Mouse (Mus musculus) bone marrow macrophage, adult 2 months (primary cell): Measurements from ENCODE around the gene Atp2a3. TPM values are rescaled to one million over a fixed set of nuclear protein-coding genes. Genes with fewer than 3 reads are reported as not detected.

Experiments used
- H3K27ac ChIP-seq: 2 replicates; pipeline ENCODE4 v1.5.1; 2012; ENCODE audit warnings: low read depth, low read length; ENCODE audit not compliant: insufficient read depth
- H3K4me1 ChIP-seq: 2 replicates; pipeline ENCODE4 v1.6.1; 2012; ENCODE audit warnings: low read length; ENCODE audit not compliant: control insufficient read depth, insufficient read depth
- H3K4me3 ChIP-seq: 2 replicates; pipeline ENCODE4 v1.5.1; 2012; ENCODE audit warnings: mild to moderate bottlenecking, low read length, moderate library complexity; ENCODE audit not compliant: insufficient read depth
- CTCF ChIP-seq: IDR thresholded peaks from 2 replicates; pipeline ENCODE4 v1.5.1; 2012; ENCODE audit warnings: low read depth, mild to moderate bottlenecking, low read length, moderate library complexity
- POLR2A ChIP-seq: IDR thresholded peaks from 2 replicates; pipeline ENCODE4 v1.6.1; 2012; ENCODE audit warnings: mild to moderate bottlenecking, low read depth, low read length, borderline replicate concordance
- polyA plus RNA-seq: library from polyadenylated mRNA; stranded (reverse); fragments of >200 nt; gene quantifications from 2 replicates; pipeline ENCODE4 v1.2.4, GENCODE M21; 2012; ENCODE audit not compliant: missing spikeins, insufficient read depth, insufficient read length

Gene Atp2a3
- polyA plus RNA-seq, 1 experiment, result 6.7 TPM

- Histone ChIP-seq H3K27ac (no peak overlapping the region), H3K4me1 (peaks cover 12% of the 10 kb centered on the region), H3K4me3 (no peak overlapping the region)
- TF ChIP-seq CTCF (no peak), POLR2A (no peak)
Measured at GRCm38 (mm10) chr11:73026961-73027360, 66.0 kb downstream of the Atp2a3 start.

- peak overlapping the region; percentile 38 for H3K4me3 ChIP-seq
Measured at GRCm38 (mm10) chr11:73030821-73031498, 70.0 kb downstream of the Atp2a3 start.

GRCm38 (mm10) chr11:73031536-73031935 lies 70.6 kb downstream of the Atp2a3 start:
- Histone ChIP-seq H3K27ac (no peak overlapping the region), H3K4me1 (no peaks in the 10 kb centered on the region), H3K4me3 (no peak overlapping the region)
- no peak for TF ChIP-seq CTCF
- TF ChIP-seq POLR2A, result no peak

More at GRCm38 (mm10) chr11:73030821-73031498, 70.0 kb downstream of the Atp2a3 start:
- Histone ChIP-seq H3K27ac (no peak overlapping the region), H3K4me1 (no peaks in the 10 kb centered on the region)
- TF ChIP-seq POLR2A (no peak), CTCF (no peak)

- Histone ChIP-seq H3K4me1 (no peaks in the 10 kb centered on the region), H3K27ac (no peak overlapping the region), H3K4me3 (no peak overlapping the region)
- TF ChIP-seq POLR2A (no peak), CTCF (no peak)
Measured at GRCm38 (mm10) chr11:73036077-73036476, 75.1 kb downstream of the Atp2a3 start.

GRCm38 (mm10) chr11:73036889-73037288 lies 75.9 kb downstream of the Atp2a3 start:
- H3K27ac ChIP-seq, result no peak overlapping the region
- no peaks in the 10 kb centered on the region for H3K4me1 ChIP-seq
- no peak overlapping the region for H3K4me3 ChIP-seq
- no peak for TF ChIP-seq CTCF
- no peak for TF ChIP-seq POLR2A

- Histone ChIP-seq H3K27ac (no peak overlapping the region), H3K4me1 (no peaks in the 10 kb centered on the region), H3K4me3 (no peak overlapping the region)
- no peak for TF ChIP-seq POLR2A
- TF ChIP-seq CTCF, result no peak
Measured at GRCm38 (mm10) chr11:73037691-73038090, 76.7 kb downstream of the Atp2a3 start.

- H3K27ac ChIP-seq, result no peak overlapping the region
- no peak overlapping the region for H3K4me3 ChIP-seq
- peak; percentile 62; the same call in 1 of the 2 replicates for TF ChIP-seq CTCF
- no peak for TF ChIP-seq POLR2A
- no peaks in the 10 kb centered on the region for H3K4me1 ChIP-seq
Measured at GRCm38 (mm10) chr11:73039102-73039799, 78.3 kb downstream of the Atp2a3 start.

Other genes with a start within 250 kb of the Atp2a3 start
- gene Cyb5d2, start 165.0 kb upstream of the Atp2a3 start, polyA plus RNA-seq, result 10.7 and 11.2 TPM in 2 replicates
- gene Zzef1, start 164.9 kb upstream of the Atp2a3 start, polyA plus RNA-seq, result 25.8 TPM in 2 replicates
- 0.39 TPM in 1 of 2 replicates, not detected in the other for gene P2rx1, start 37.9 kb downstream of the Atp2a3 start, polyA plus RNA-seq
- not detected in 2 replicates for gene Camkk1, start 57.8 kb downstream of the Atp2a3 start, polyA plus RNA-seq
- gene Ncbp3, start 86.6 kb downstream of the Atp2a3 start, polyA plus RNA-seq, result 6.2 and 6.4 TPM in 2 replicates
- not detected in 2 replicates for gene Itgae, start 129.4 kb downstream of the Atp2a3 start, polyA plus RNA-seq
- gene Haspin, start 177.1 kb downstream of the Atp2a3 start, polyA plus RNA-seq, result 8.7 and 9.0 TPM in 2 replicates
- gene P2rx5, start 199.3 kb downstream of the Atp2a3 start, polyA plus RNA-seq, result not detected in 2 replicates
- 41.3 and 43.1 TPM in 2 replicates for gene Emc6, start 215.9 kb downstream of the Atp2a3 start, polyA plus RNA-seq
- gene Tax1bp3, start 215.9 kb downstream of the Atp2a3 start, polyA plus RNA-seq, result 35.4 and 37.3 TPM in 2 replicates
- gene Ctns, start 237.9 kb downstream of the Atp2a3 start, polyA plus RNA-seq, result 48.2 and 49.7 TPM in 2 replicates
- 3.3 and 4.0 TPM in 2 replicates for gene Shpk, start 238.3 kb downstream of the Atp2a3 start, polyA plus RNA-seq